Mouse (Mus musculus): Measurements from ENCODE around the gene Gm973.

Gene Gm973

DNA sequence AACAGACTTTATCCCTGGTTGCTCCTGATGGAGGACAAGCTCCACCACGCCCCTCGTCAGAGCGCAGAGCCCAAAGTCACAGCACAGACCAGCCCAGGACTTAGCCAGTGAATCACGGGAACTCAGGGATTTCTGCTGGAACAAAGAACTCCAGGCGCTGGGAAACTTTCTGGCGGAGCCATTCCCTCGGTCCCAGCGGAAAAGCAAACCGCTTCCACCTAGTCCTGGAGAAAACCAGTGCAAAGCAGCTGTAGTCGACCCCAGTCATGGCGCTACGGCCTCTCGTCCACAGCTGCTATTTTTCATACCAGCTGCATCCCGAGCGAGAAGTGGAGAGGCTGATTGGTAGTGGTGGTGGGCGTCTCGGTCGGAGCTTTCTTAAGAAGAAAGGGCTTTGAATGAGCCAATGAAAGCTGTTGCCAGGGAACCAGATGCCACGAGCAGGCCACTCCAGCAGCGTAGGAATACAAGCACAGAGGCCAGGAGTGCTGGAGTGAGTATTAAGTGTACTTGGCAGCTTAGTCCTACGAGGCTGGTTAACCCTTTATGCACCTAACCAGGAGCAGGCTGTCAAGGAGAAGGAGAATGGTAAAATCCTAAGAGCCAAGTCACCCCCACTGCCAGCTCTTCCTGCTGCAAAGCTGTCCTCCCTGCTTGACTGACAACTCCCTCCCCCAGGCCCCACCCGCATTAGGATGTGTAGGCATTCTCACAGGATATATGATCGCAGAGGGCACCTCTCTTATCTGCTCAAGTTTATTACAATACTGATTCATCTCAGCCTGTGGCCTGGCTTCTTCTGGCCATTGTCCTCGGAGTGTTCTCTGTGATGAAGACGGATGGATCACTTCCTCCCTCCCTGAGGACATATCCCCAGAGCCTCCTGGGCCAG, at the start of gene Gm973:
TSS of gene Gm973 (plus strand) at position 239 of the 892 bp plus-strand sequence.
- peak; percentile 81 for DNase-seq (ENCODE audit: low read depth, low spot score)

- no peak for DNase-seq (ENCODE audit: low read depth, low spot score)
These were observed 46.9 kb upstream of the Gm973 start for GRCm38 (mm10) chr1:59469170-59469569.

GRCm38 (mm10) chr1:59470766-59471165, 45.3 kb upstream of the Gm973 start:
- DNase-seq (ENCODE audit: low read depth, low spot score), result no peak

DNA sequence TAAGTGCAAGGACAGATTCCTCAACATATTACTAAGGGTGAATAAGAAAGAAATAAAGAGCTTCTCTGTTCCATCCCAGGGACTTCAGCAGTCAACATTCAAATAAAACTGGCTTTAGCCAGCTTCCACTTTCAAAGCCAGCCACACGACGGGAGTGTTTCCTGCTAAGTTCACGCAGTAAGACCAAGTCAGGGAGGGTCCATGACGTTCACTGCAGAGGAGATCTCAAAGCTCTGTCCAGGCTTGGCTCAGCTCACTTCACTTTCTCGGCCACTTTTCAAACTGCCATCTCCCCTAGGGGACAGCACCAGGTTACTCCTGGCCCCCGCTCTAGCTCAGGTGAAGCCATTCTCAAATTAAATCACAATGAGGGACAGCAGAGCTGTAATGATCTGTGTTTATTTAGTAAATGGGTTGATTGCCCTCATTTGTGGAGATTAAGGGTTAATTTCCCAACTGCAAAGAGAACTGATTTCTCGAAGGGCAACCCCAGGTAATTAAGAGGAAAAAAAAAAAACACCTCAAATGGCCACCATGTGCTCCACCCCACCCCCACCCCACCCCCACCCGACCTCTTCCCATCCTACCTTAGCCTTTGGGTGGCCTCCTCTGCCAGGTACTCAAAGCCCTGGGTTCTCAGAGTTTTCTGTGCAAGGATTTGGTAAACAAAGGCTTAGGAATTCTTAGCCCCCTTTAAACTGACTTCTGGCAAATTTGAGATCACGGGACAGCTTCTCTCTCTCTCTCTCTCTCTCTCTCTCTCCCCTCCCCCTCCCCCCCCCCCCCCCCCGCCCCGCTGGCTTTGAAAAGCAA, 43.5 kb upstream of the Gm973 start:
- DNase-seq (ENCODE audit: low read depth, low spot score), result peak; percentile 91

GRCm38 (mm10) chr1:59473181-59473555, 42.9 kb upstream of the Gm973 start:
- DNase-seq (ENCODE audit: low read depth, low spot score), result peak; percentile 68

DNA sequence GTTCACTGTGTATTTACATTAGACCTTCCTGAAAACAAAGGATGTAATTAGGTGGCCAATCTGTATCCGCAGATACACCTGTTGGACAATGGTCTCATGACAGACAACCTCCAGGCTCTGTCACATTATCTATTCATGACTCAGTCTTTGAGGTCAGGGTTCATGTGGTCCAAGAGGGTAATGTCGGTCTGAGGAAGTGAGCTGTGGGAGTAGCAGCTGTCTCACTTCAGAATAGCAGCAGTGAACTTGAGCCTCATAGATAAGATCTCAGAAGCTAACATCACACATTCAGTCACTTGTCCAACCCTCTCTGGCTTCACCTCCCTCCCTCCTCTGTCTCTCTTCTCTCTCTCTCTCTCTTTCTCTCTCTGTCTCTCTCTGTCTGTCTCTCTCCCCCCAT, 40.4 kb upstream of the Gm973 start:
- DNase-seq (ENCODE audit: low read depth, low spot score), result no peak

GRCm38 (mm10) chr1:59478911-59479310, 37.2 kb upstream of the Gm973 start:
- no peak for DNase-seq (ENCODE audit: low read depth, low spot score)

GRCm38 (mm10) chr1:59480821-59481455, 35.1 kb upstream of the Gm973 start:
- no peak for DNase-seq (ENCODE audit: low read depth, low spot score)

- DNase-seq (ENCODE audit: low read depth, low spot score), result peak; percentile 99
These were observed 34.4 kb upstream of the Gm973 start for GRCm38 (mm10) chr1:59481456-59482291.

DNA sequence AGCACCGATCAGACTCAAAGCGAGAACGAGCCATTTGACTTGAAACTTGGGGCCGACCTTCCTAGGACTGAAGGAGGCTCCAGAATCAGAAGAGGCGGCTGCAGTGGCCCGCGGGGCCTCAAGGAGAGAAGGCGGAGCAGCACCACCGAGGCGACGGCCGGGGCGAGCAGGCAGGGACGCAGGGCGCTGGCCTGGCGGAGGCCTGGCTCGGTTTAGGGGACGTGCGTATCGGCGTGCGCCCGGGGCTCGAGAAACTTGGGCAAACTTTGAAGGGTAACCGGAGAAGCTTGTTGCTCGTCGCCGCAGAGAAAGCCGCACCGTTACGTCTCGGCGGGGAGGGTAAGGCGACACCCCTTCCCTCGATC, 33.8 kb upstream of the Gm973 start, which contains the start of gene Fzd7:
TSS of gene Fzd7 (plus strand) at position 94 of the 365 bp plus-strand sequence.
- no peak for DNase-seq (ENCODE audit: low read depth, low spot score)

DNA sequence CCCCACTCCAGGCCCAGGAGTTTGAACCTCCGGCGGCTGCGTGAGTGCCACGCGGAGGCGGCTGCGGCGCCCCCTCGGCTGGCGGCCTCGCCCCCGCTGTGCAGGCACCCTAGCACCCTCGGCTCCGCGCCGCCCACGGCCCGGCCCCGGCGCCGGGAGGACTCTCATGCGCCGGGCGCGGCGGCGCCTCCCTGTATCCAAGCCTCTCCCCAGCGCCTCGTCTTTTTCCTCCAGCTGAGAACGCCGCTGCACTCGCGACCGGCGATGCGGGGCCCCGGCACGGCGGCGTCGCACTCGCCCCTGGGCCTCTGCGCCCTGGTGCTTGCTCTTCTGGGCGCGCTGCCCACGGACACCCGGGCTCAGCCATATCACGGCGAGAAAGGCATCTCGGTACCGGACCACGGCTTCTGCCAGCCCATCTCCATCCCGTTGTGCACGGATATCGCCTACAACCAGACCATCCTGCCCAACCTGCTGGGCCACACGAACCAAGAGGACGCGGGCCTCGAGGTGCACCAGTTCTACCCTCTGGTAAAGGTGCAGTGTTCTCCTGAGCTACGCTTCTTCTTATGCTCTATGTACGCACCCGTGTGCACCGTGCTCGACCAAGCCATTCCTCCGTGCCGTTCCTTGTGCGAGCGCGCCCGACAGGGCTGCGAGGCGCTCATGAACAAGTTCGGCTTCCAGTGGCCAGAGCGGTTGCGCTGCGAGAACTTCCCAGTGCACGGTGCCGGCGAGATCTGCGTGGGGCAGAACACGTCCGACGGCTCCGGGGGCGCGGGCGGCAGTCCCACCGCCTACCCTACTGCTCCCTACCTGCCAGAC, 33.2 kb upstream of the Gm973 start:
- DNase-seq (ENCODE audit: low read depth, low spot score), result peak; percentile 45

DNA sequence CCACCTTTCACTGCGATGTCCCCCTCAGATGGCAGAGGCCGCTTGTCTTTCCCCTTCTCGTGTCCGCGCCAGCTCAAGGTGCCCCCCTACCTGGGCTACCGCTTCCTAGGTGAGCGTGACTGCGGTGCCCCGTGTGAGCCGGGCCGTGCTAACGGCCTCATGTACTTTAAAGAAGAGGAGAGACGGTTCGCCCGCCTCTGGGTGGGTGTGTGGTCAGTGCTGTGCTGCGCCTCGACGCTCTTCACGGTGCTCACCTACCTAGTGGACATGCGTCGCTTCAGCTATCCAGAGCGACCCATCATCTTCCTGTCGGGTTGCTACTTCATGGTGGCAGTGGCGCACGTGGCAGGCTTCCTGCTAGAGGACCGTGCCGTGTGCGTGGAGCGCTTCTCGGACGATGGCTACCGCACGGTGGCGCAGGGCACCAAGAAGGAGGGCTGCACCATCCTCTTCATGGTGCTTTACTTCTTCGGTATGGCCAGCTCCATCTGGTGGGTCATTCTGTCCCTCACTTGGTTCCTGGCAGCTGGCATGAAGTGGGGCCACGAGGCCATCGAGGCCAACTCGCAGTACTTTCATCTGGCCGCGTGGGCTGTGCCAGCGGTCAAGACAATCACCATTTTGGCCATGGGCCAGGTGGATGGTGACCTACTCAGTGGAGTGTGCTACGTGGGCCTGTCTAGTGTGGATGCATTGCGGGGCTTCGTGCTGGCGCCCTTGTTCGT, 32.4 kb upstream of the Gm973 start:
- DNase-seq (ENCODE audit: low read depth, low spot score), result peak; percentile 63

GRCm38 (mm10) chr1:59484314-59484713, 31.8 kb upstream of the Gm973 start:
- no peak for DNase-seq (ENCODE audit: low read depth, low spot score)

DNA sequence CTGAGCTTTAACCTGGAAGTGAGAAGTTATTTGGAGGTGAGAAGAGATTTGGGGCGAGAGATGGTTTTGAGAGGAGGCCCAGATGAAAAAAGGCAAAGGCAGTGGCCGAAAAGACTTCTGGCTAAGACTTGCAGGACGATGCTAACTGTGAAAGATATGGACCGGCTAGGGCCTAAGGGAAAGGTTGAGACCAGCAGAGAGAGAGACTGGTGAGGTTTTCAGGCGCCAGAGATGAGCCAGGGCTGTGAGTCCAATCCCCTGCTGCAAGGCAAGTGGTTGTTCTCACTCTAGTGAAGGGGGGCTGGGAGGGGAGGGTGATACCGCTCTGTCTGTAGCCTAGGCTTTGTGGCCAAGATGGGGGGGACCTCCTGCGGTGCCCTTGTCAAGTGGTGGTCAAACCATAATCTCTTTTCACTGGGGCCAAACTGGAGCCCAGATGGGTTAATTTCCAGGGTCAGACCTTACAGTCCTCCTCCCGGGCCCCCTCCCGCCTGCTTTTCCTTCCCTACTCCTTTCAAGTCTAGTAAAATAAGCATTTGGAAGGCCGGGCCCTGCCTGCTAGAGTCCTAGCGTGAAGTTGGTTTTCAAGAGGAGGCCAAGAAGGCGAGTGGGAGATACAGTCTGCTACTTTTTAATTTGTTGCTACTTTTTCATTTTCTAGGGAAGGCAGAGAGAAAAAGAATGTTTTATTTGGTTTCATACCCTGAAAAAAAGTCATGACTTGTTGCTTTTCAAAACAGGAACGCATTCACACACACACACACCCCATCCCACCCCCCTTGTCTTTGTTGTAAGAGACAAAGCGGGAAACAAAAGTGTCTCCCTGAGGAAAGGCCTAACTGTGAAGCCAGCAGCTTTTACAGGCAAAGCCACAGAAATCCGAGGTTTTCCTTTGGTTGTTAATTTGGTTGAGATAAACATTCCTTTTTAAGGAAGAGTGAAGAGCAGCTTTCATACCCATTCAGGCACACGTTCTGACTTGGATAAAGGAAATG, 31.0 kb upstream of the Gm973 start:
- DNase-seq (ENCODE audit: low read depth, low spot score), result peak; percentile 74

DNA sequence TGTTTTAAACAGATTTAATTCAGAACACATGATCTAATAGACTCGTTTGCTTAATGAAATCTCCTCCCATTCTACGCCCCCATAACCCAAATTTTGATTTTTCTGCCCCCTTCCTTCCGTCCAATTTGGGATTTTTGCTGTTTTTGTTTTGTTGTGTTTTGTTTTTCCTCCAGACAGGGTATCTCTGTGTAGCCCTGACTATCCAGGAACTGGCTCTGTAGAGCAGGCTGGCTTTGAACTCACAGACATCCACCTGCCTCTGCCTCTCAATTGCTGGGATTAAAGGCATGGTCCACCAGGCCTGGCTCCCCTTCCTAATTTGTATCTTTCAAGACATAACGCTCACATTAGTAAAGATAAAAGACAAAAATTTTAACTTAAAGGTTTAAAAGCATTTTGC, 30.3 kb upstream of the Gm973 start:
- DNase-seq (ENCODE audit: low read depth, low spot score), result no peak

DNA sequence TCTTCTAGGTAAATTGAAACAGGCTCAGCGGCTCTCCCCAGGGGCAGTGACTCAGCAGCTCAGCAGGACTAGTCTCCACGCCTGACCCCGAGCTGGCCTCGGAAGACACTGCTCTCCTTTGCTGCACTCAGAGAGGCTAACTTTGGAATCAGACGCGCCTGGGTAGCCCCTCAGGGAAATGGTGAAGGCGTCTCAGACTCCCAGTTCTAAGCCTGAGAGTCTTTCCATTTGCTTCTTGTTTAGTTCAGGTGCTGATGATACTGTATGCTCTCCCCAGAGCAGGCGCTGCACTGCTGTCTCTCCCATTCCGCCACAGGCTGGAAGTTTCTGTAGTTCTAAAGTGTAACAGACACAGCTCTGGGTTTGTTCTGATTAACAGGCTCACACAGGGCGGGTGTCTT, 28.4 kb upstream of the Gm973 start:
- peak; percentile 66 for DNase-seq (ENCODE audit: low read depth, low spot score)

GRCm38 (mm10) chr1:59488481-59488880, 27.6 kb upstream of the Gm973 start:
- no peak for DNase-seq (ENCODE audit: low read depth, low spot score)

GRCm38 (mm10) chr1:59488991-59489390, 27.1 kb upstream of the Gm973 start:
- no peak for DNase-seq (ENCODE audit: low read depth, low spot score)
